Comparison of ENCODE assay signal across 8 mouse cellular contexts in the genomic region with DNA sequence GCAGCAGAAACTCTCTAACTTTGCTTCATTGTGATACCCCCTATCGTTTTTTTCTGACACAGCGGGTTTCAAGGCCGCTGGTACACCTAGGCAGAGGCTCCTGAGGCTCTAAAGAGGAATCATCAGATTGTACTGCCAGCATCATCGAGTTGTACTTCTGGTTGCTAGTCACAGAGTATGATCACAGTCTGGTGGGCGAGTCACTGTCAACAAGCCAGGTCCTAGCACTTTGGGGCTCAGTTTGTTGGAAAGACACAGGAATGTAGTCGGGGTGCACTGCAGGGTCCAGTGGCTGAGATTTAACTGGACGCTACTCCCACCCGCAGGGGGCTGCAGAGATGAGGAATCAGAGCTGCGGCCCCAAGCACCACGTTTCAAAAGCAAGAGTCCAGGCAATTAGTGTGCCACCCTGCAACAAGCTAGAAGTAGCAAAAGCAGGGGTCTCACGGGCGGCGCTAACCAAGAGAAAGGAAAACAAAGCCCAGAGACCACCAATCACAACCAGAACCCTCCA. TPM values are rescaled to one million over a fixed set of nuclear protein-coding genes. Genes with fewer than 3 reads are reported as not detected.
DNase-seq lines count a peak whose midpoint lies in the region; ATAC-seq and TF ChIP-seq lines count a peak whose summit lies in the region.

No protein-coding gene starts in this region.

- H3K4me3 ChIP-seq in CH12.LX (replicated peaks in 1 of 3; ENCODE audit: low read depth in 2 of 3, low read length in 2 of 3, poor library complexity in 1 of 3), result peak overlapping the region; percentile 65 to 78 (median 75)
- H3K4me3 ChIP-seq in forebrain, embryonic 12.5 days (replicated peaks), result peak overlapping the region; percentile 48
- peak overlapping the region; percentile 90 for H3K4me3 ChIP-seq in small intestine, adult 2 months (ENCODE audit: low read depth, low read length)

- ATAC-seq in forebrain, embryonic 12.5 days (ENCODE audit: low FRiP score), result no peak; the same call in 1 of the 2 replicates
- ATAC-seq in megakaryocyte progenitor cell, adult 5-6 weeks (replicated peaks; ENCODE audit: poor library complexity), result no peak

- no peak for TF ChIP-seq CTCF in CH12.LX (conservative IDR thresholded peaks at IDR 0.05 in 1 of 2, IDR thresholded peaks at IDR 0.05 in 1 of 2; ENCODE audit: low read depth in 2 of 2, low read length in 2 of 2)
- TF ChIP-seq CTCF in small intestine, adult 2 months (IDR thresholded peaks at IDR 0.05; ENCODE audit: extremely low read depth, insufficient read length, insufficient replicate concordance, low read depth, low read length), result no peak

- no peak for TF ChIP-seq EP300 in CH12.LX (IDR thresholded peaks at IDR 0.05; ENCODE audit: low read length)

- no peaks in the 10 kb centered on the region for H3K27me3 ChIP-seq in CH12.LX (replicated peaks)
- H3K27me3 ChIP-seq in forebrain, embryonic 12.5 days, result no peaks in the 10 kb centered on the region
- H3K27me3 ChIP-seq in small intestine, adult 2 months (ENCODE audit: control insufficient read depth, insufficient read depth, low read length), result no peaks in the 10 kb centered on the region

- peak overlapping the region; percentile 49 for H3K4me2 ChIP-seq in CH12.LX (ENCODE audit: insufficient read depth, low read depth, poor library complexity, severe bottlenecking)
- H3K4me2 ChIP-seq in forebrain, embryonic 12.5 days, result peak overlapping the region; percentile 55

- H3K4me1 ChIP-seq in CH12.LX (ENCODE audit: control insufficient read depth in 1 of 2, insufficient read depth in 2 of 2), result peaks cover 0 to 2% of the 10 kb centered on the region in 2 experiments; a peak in 2 of 4 replicates
- H3K4me1 ChIP-seq in forebrain, embryonic 12.5 days, result peaks cover 4% of the 10 kb centered on the region; the same call in 1 of the 2 replicates
- H3K4me1 ChIP-seq in small intestine, adult 2 months (ENCODE audit: control insufficient read depth, insufficient read depth, insufficient read length, low read length), result no peaks in the 10 kb centered on the region; the same call in 1 of the 2 replicates

- no peaks in the 10 kb centered on the region for H3K9me3 ChIP-seq in CH12.LX (replicated peaks; ENCODE audit: low read length)
- no peaks in the 10 kb centered on the region for H3K9me3 ChIP-seq in forebrain, embryonic 12.5 days

- DNase-seq in heart, adult 11 months, result peak; percentile 88
- no peak for DNase-seq in heart, adult 18-20 months
- peak; percentile 11 for DNase-seq in CH12.LX (ENCODE audit: extremely low read depth)
- peak; percentile 4 for DNase-seq in kidney, postnatal 14 days
- no peak for DNase-seq in left cerebral cortex, adult 8-10 months (ENCODE audit: low spot score in 2 of 2)

- TF ChIP-seq RAD21 in CH12.LX (IDR thresholded peaks at IDR 0.05; ENCODE audit: low read depth, low read length), result no peak

- dilution Hi-C loops in CH12.LX (cut with MboI; ENCODE audit: extremely low pct_ligation_motif_present, extremely low pct_unique_long_range_greater_than_20kb, low sequenced_read_pairs), result no loop called here

- H3K9ac ChIP-seq in CH12.LX (ENCODE audit: insufficient read depth, low read depth), result peak overlapping the region; percentile 43
- peak overlapping the region; percentile 50 for H3K9ac ChIP-seq in forebrain, embryonic 12.5 days

- in situ Hi-C loops in CH12.LX (cut with MboI; ENCODE audit: low pct_ligation_motif_present, low pct_unique_long_range_greater_than_20kb, low sequenced_read_pairs), result no loop called here

- no peak for TF ChIP-seq POLR2A in CH12.LX (IDR thresholded peaks at IDR 0.05; ENCODE audit: low read depth, low read length)
- TF ChIP-seq POLR2A in small intestine, adult 2 months (IDR thresholded peaks at IDR 0.05; ENCODE audit: low read depth, low read length), result no peak

- 19% methylated on average over 13 of the region's 13 CpGs for WGBS in forebrain, embryonic 12.5 days
- 5% methylated on average over 13 of the region's 13 CpGs for WGBS in small intestine, adult 2 months

- no peak overlapping the region for H3K27ac ChIP-seq in CH12.LX (ENCODE audit: insufficient read depth, low read depth)
- H3K27ac ChIP-seq in forebrain, embryonic 12.5 days, result peak overlapping the region; percentile 79; the same call in 1 of the 2 replicates
- no peak overlapping the region for H3K27ac ChIP-seq in small intestine, adult 2 months (ENCODE audit: insufficient read depth, low read depth, low read length)

- no peaks in the 10 kb centered on the region; the same call in 1 of the 2 replicates for H3K79me2 ChIP-seq in CH12.LX (replicated peaks; ENCODE audit: control insufficient read depth, extremely low read depth, insufficient read depth, poor library complexity, severe bottlenecking)

- peaks cover 9 to 11% of the 10 kb centered on the region in 2 experiments for H3K36me3 ChIP-seq in CH12.LX (replicated peaks in 1 of 2; ENCODE audit: control insufficient read depth in 1 of 2, insufficient read depth in 1 of 2, low read length in 1 of 2)
- no peaks in the 10 kb centered on the region for H3K36me3 ChIP-seq in forebrain, embryonic 12.5 days (replicated peaks)
- peaks cover 4% of the 10 kb centered on the region; the same call in 1 of the 2 replicates for H3K36me3 ChIP-seq in small intestine, adult 2 months (ENCODE audit: control insufficient read depth, insufficient read depth, low read length)

TF ChIP-seq in CH12.LX, 34 proteins besides CTCF, POLR2A, EP300 and RAD21:
- TF ChIP-seq MAZ (IDR thresholded peaks at IDR 0.05; ENCODE audit: low read depth, low read length), result no peak
- peak; percentile 64; the same call in 1 of the 2 replicates for TF ChIP-seq SIN3A (IDR thresholded peaks at IDR 0.05; ENCODE audit: low read length)
TF ChIP-seq in CH12.LX: peak in this region for 1.

RNA-seq across cellular contexts. Expression of gene Ebp, which starts 1.1 kb away (rescaled TPM):
- total RNA-seq in heart, adult 18-20 months (2021), result 10 to 100 TPM; 17.7 to 20.0 TPM
- total RNA-seq in CH12.LX (2012; rRNA removed), result 64.3 and 71.0 TPM in 2 replicates
- total RNA-seq in CH12.LX (2014; rRNA removed), result 44.0 and 46.4 TPM in 2 replicates
- 66.6 and 70.9 TPM in 2 replicates for polyA plus RNA-seq in CH12.LX (2012; ENCODE audit: insufficient read length, low read depth)
- 19.5 and 25.3 TPM in 2 replicates for polyA plus RNA-seq in forebrain, embryonic 12.5 days (2016; fragmentation: Nextera tagmentation; extraction: Ambion mirVana)
- polyA plus RNA-seq in small intestine, adult 2 months (2012; rRNA removed), result 47.7 and 88.0 TPM in 2 replicates
- total RNA-seq in megakaryocyte progenitor cell, adult 5-6 weeks (2015), result 53.5 and 55.4 TPM in 2 replicates
- total RNA-seq in megakaryocyte progenitor cell, adult 5-6 weeks (2017), result 81.8 and 96.9 TPM in 2 replicates
- total RNA-seq in left cerebral cortex, adult 8-10 months (2022), result 10 to 100 TPM; 27.4 to 35.9 (median 33.1) TPM

RNA-seq across cellular contexts. Expression of gene Porcn, which starts 14.1 kb away (rescaled TPM):
- 1 to 10 TPM; 2.0 to 3.0 TPM for total RNA-seq in heart, adult 18-20 months (2021)
- total RNA-seq in CH12.LX (2012; rRNA removed) (0.08 and 0.64 TPM in 2 replicates), CH12.LX (2014; rRNA removed) (not detected in 2 replicates)
- not detected in 2 replicates for polyA plus RNA-seq in CH12.LX (2012; ENCODE audit: insufficient read length, low read depth)
- 20.1 and 22.9 TPM in 2 replicates for polyA plus RNA-seq in forebrain, embryonic 12.5 days (2016; fragmentation: Nextera tagmentation; extraction: Ambion mirVana)
- polyA plus RNA-seq in small intestine, adult 2 months (2012; rRNA removed), result 6.8 and 10.8 TPM in 2 replicates
- total RNA-seq in megakaryocyte progenitor cell, adult 5-6 weeks (2015), result 0.32 and 0.49 TPM in 2 replicates
- not detected in 2 replicates for total RNA-seq in megakaryocyte progenitor cell, adult 5-6 weeks (2017)
- 10 to 100 TPM; 66.0 to 71.8 (median 70.8) TPM for total RNA-seq in left cerebral cortex, adult 8-10 months (2022)

RNA-seq across cellular contexts. Expression of gene Tbc1d25, which starts 16.2 kb away (rescaled TPM):
- total RNA-seq in heart, adult 18-20 months (2021), result 1 to 10 TPM; 4.0 to 4.3 TPM
- 6.0 and 6.3 TPM in 2 replicates for total RNA-seq in CH12.LX (2012; rRNA removed)
- total RNA-seq in CH12.LX (2014; rRNA removed), result 2.3 and 2.4 TPM in 2 replicates
- 10.2 and 10.4 TPM in 2 replicates for polyA plus RNA-seq in CH12.LX (2012; ENCODE audit: insufficient read length, low read depth)
- polyA plus RNA-seq in forebrain, embryonic 12.5 days (2016; fragmentation: Nextera tagmentation; extraction: Ambion mirVana), result 13.5 and 14.3 TPM in 2 replicates
- polyA plus RNA-seq in small intestine, adult 2 months (2012; rRNA removed), result 7.6 and 8.4 TPM in 2 replicates
- 9.8 and 13.9 TPM in 2 replicates for total RNA-seq in megakaryocyte progenitor cell, adult 5-6 weeks (2015)
- 5.5 and 5.8 TPM in 2 replicates for total RNA-seq in megakaryocyte progenitor cell, adult 5-6 weeks (2017)
- total RNA-seq in left cerebral cortex, adult 8-10 months (2022), result 10 to 100 TPM; 12.7 to 15.0 (median 14.8) TPM

RNA-seq across cellular contexts. Expression of gene Rbm3, which starts 46.5 kb away (rescaled TPM):
- total RNA-seq in heart, adult 18-20 months (2021), result 10 to 100 TPM; 49.9 to 88.3 TPM
- total RNA-seq in CH12.LX (2012; rRNA removed), result 681 and 877 TPM in 2 replicates
- 2,152 and 2,409 TPM in 2 replicates for total RNA-seq in CH12.LX (2014; rRNA removed)
- polyA plus RNA-seq in CH12.LX (2012; ENCODE audit: insufficient read length, low read depth), result 639 and 778 TPM in 2 replicates
- 484 and 498 TPM in 2 replicates for polyA plus RNA-seq in forebrain, embryonic 12.5 days (2016; fragmentation: Nextera tagmentation; extraction: Ambion mirVana)
- polyA plus RNA-seq in small intestine, adult 2 months (2012; rRNA removed), result 22.2 and 31.7 TPM in 2 replicates
- 1,002 and 1,150 TPM in 2 replicates for total RNA-seq in megakaryocyte progenitor cell, adult 5-6 weeks (2015)
- 1,310 and 1,340 TPM in 2 replicates for total RNA-seq in megakaryocyte progenitor cell, adult 5-6 weeks (2017)
- 100 to 1,000 TPM; 134 to 198 (median 155) TPM for total RNA-seq in left cerebral cortex, adult 8-10 months (2022)

RNA-seq across cellular contexts. Expression of gene Wdr13, which starts 59.5 kb away (rescaled TPM):
- total RNA-seq in heart, adult 18-20 months (2021), result 10 to 100 TPM; 34.0 to 39.1 TPM
- 9.3 and 11.9 TPM in 2 replicates for total RNA-seq in CH12.LX (2012; rRNA removed)
- total RNA-seq in CH12.LX (2014; rRNA removed), result 7.6 and 9.4 TPM in 2 replicates
- 12.7 and 13.0 TPM in 2 replicates for polyA plus RNA-seq in CH12.LX (2012; ENCODE audit: insufficient read length, low read depth)
- polyA plus RNA-seq in forebrain, embryonic 12.5 days (2016; fragmentation: Nextera tagmentation; extraction: Ambion mirVana), result 38.6 and 39.1 TPM in 2 replicates
- 81.7 and 93.0 TPM in 2 replicates for polyA plus RNA-seq in small intestine, adult 2 months (2012; rRNA removed)
- total RNA-seq in megakaryocyte progenitor cell, adult 5-6 weeks (2015), result 11.9 and 14.4 TPM in 2 replicates
- total RNA-seq in megakaryocyte progenitor cell, adult 5-6 weeks (2017), result 16.3 and 25.5 TPM in 2 replicates
- 100 to 1,000 TPM; 176 to 202 (median 193) TPM for total RNA-seq in left cerebral cortex, adult 8-10 months (2022)

Comparison
In these comparisons a context has a peak if more than half of its experiments do, and no peak if none do; other contexts are left out.
1. DNase-seq: peak in heart, adult 11 months (single experiment), CH12.LX (single experiment) and kidney, postnatal 14 days (single experiment); none in heart, adult 18-20 months (0 of 2) and left cerebral cortex, adult 8-10 months (0 of 2).
2. RNA of gene Porcn, which starts 14.1 kb away (total RNA-seq): 66.0 to 71.8 TPM in left cerebral cortex, adult 8-10 months; 2.0 to 3.0 TPM in heart, adult 18-20 months, 0.08 to 0.64 TPM in CH12.LX and 0.32 to 0.49 TPM in megakaryocyte progenitor cell, adult 5-6 weeks; every median in the first group is over 10 times any median in the second.
3. Peak in every context shown above with its lines, with median percentiles within 50 percentile points of each other: H3K4me3 ChIP-seq.